Mouse (Mus musculus) forebrain, postnatal 0 days (tissue): Measurements from ENCODE around the gene 3110040M04Rik. TPM values are rescaled to one million over a fixed set of nuclear protein-coding genes. Genes with fewer than 3 reads are reported as not detected.

Source experiments
- ATAC-seq: fragments of 200-750 bp; cut with Nextera tagmentation; 2 replicates; pipeline ENCODE4 v1.8.0; 2017; ENCODE audit warnings: mild to moderate bottlenecking, moderate library complexity
- DNase-seq: peaks from one replicate; pipeline ENCODE4 v3.0.0-alpha.2; 2015
- H3K27ac ChIP-seq: fragments of 300-500 bp; sonication (generic); 2 replicates; pipeline ENCODE4 v1.5.1; 2014; ENCODE audit warnings: low read depth, mild to moderate bottlenecking, antibody characterized with exemption, low read length, moderate library complexity, mixed read lengths
- H3K27me3 ChIP-seq: fragments of 300-500 bp; sonication (generic); 2 replicates; pipeline ENCODE4 v1.6.1; 2014; ENCODE audit warnings: mild to moderate bottlenecking, low read length, mixed read lengths; ENCODE audit not compliant: insufficient read depth
- H3K36me3 ChIP-seq: fragments of 300-500 bp; sonication (generic); 2 replicates; pipeline ENCODE4 v1.6.1; 2014; ENCODE audit warnings: mild to moderate bottlenecking, moderate library complexity; ENCODE audit not compliant: insufficient read depth
- H3K4me1 ChIP-seq: fragments of 300-500 bp; sonication (generic); 2 replicates; pipeline ENCODE4 v1.6.1; 2014; ENCODE audit warnings: antibody characterized with exemption; ENCODE audit not compliant: insufficient read depth
- H3K4me2 ChIP-seq: fragments of 300-500 bp; sonication (generic); 2 replicates; pipeline ENCODE4 v1.6.1; 2014; ENCODE audit warnings: low read depth, mild to moderate bottlenecking, moderate library complexity
- H3K4me3 ChIP-seq: fragments of 300-500 bp; sonication (generic); 2 replicates; pipeline ENCODE4 v1.5.1; 2014; ENCODE audit warnings: low read depth, low read length, mixed read lengths
- H3K9ac ChIP-seq: fragments of 300-500 bp; sonication (generic); 2 replicates; pipeline ENCODE4 v1.6.1; 2014; ENCODE audit warnings: mild to moderate bottlenecking
- H3K9me3 ChIP-seq: fragments of 300-500 bp; sonication (generic); 2 replicates; pipeline ENCODE4 v1.6.1; 2016; ENCODE audit warnings: low read length
- CTCF ChIP-seq: sonication (generic); IDR thresholded peaks from 2 replicates; pipeline ENCODE4 v1.5.1; 2016; ENCODE audit warnings: antibody characterized with exemption, control low read depth, low read depth
- WGBS: fragments of 180-500 bp; shearing (Covaris S2); extraction: QIAGEN DNeasy Blood & Tissue Kit; methylation state at CpG from one replicate; pipeline ENCODE4 v1.1.7; 2014; 5-methylcytosine and 5-hydroxymethylcytosine counted together
- polyA plus RNA-seq: library from polyadenylated mRNA; unstranded; fragments of >200 nt; fragmentation: Nextera tagmentation; extraction: Ambion mirVana; gene quantifications from 2 replicates; pipeline ENCODE4 v1.2.1, GENCODE M21; 2015
- total RNA-seq: library from RNA; depleted of rRNA; stranded (reverse); fragments of >200 nt; gene quantifications from 2 replicates; pipeline ENCODE4 v1.2.3, GENCODE M21; 2014

Gene 3110040M04Rik
- total and polyA plus RNA-seq, 2 experiments from 2014 or later: not detected

DNA sequence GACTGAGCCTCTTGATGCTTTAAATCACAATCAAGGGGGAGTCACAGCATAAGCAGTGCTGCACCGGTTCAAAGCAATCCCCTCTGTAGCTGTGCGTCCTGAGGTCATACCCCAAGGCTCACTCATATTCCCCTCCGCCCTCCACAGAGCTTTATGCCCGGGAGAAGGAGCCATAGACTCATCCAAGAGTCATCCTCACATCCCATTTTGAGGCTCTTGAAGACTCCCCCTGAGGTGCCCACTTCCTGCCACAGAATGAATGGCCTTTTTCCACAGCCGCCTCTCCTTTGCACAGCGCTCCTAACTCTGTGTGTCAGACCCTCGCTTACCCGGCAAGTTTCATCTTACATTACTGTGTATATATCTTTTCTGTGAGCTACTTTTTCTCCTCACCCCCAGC, 23.6 kb downstream of the 3110040M04Rik start:
- 86% methylated on average over 8 of the region's 8 CpGs for WGBS
- H3K4me2 ChIP-seq: no peak overlapping the region

DNA sequence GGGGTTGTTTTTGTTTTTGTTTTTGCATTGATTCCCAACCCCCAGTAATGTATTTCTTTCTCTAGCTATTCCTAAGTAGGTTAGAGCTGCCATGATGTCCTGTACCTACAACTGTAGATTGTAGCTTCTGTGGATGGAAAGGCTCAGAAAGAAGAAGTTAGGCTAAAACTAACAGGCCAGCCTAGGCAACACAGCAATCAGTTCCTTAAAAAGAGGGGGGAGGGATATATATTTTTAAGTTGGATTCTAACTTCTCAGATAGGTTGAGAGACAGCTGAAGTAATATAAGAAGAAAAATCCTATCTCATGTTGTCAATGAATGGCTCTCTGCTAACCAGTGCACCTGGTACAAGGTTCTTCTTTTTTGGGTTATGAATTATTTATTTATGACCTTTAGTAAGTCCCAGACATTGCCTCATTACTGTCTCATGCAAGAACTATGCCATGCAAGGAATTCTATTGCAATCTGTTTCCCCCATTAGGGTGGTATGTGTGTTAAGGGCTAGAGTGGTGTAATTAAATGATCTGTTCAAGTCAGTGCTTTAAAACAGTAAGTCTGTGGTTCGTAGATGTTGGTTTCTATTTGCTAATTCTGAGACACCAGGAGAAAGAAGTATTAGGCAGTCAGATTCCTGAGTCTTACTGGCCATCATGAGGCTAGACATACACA, 24.5 kb downstream of the 3110040M04Rik start:
- TF ChIP-seq CTCF: no peak
- H3K4me2 ChIP-seq: no peak overlapping the region
- WGBS: 72% methylated on average over 1 of the region's 1 CpGs

More for the DNA sequence above, 23.6 kb downstream of the 3110040M04Rik start:
- TF ChIP-seq CTCF: no peak
- Histone ChIP-seq H3K36me3 (no peaks in the 10 kb centered on the region), H3K4me1 (no peaks in the 10 kb centered on the region), H3K4me3 (no peak overlapping the region), H3K9me3 (no peaks in the 10 kb centered on the region), H3K27ac (no peak overlapping the region), H3K9ac (no peak overlapping the region), H3K27me3 (no peaks in the 10 kb centered on the region)
- ATAC-seq (no peak), DNase-seq (no peak)

DNA sequence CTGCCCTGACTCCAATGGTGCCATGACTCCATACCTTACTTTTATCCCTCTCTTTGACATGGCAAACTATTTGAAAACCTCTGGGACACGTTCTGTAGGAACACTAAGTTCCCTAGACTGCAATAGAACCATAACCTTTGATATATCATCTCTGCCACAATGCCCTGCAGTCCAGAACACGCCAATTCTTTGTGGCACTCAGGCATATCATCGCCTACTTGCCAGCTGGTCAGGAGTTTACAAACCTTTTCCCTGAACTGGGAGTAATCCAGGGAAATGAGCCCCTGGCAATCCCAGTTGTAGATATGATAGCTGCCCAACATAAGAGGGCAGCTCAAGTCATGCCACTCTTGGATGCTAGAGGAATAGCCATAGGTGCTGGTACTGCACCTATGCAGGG, 28.4 kb downstream of the 3110040M04Rik start:
- Histone ChIP-seq H3K4me2 (no peak overlapping the region), H3K27me3 (no peaks in the 10 kb centered on the region), H3K36me3 (no peaks in the 10 kb centered on the region), H3K4me1 (no peaks in the 10 kb centered on the region), H3K4me3 (no peak overlapping the region), H3K9me3 (peaks cover 3% of the 10 kb centered on the region; the same call in 1 of the 2 replicates), H3K27ac (no peak overlapping the region), H3K9ac (no peak overlapping the region)
- no peak for TF ChIP-seq CTCF
- WGBS: 90% methylated on average over 3 of the region's 3 CpGs
- DNase-seq: no peak
- ATAC-seq: no peak

More for the DNA sequence above, 24.5 kb downstream of the 3110040M04Rik start:
- Histone ChIP-seq H3K27ac (no peak overlapping the region), H3K27me3 (no peaks in the 10 kb centered on the region), H3K4me1 (no peaks in the 10 kb centered on the region), H3K36me3 (no peaks in the 10 kb centered on the region), H3K9ac (no peak overlapping the region), H3K9me3 (no peaks in the 10 kb centered on the region), H3K4me3 (no peak overlapping the region)
- ATAC-seq (no peak), DNase-seq (no peak)

DNA sequence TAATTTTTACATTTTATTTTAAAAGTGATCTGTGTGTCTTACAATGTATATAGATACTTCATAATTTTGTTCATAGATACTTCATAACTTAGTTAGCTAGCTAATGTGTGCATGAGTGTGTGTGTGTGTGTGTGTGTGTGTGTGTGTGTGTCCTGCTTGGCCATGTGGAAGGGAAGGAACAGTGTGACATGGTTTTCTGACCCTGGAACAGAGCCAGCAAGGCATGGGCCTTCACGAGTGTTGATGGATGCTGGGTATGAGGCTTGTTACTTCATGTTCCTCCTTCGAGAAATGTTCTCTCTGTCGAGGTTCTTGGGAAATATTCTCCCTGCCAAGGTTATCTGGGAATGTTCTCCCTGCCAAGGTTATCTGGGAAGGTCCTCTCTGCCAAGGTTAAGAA, 29.8 kb downstream of the 3110040M04Rik start:
- TF ChIP-seq CTCF: no peak
- H3K9ac ChIP-seq: no peak overlapping the region
- H3K4me3 ChIP-seq: no peak overlapping the region
- 85% methylated on average over 3 of the region's 3 CpGs for WGBS
- no peaks in the 10 kb centered on the region for H3K27me3 ChIP-seq
- no peaks in the 10 kb centered on the region for H3K36me3 ChIP-seq
- no peaks in the 10 kb centered on the region for H3K4me1 ChIP-seq
- no peak overlapping the region for H3K4me2 ChIP-seq
- DNase-seq: no peak
- peaks cover 3% of the 10 kb centered on the region; the same call in 1 of the 2 replicates for H3K9me3 ChIP-seq
- no peak overlapping the region for H3K27ac ChIP-seq
- no peak for ATAC-seq

GRCm38 (mm10) chr1:151235574-151235973, 31.7 kb downstream of the 3110040M04Rik start:
- no peaks in the 10 kb centered on the region for H3K27me3 ChIP-seq
- no peak for TF ChIP-seq CTCF
- DNase-seq: no peak
- no peak overlapping the region for H3K9ac ChIP-seq
- no peak overlapping the region for H3K4me3 ChIP-seq
- no peak overlapping the region for H3K27ac ChIP-seq
- no peaks in the 10 kb centered on the region for H3K4me1 ChIP-seq
- ATAC-seq: no peak
- 6% methylated on average over 2 of the region's 2 CpGs for WGBS
- H3K4me2 ChIP-seq: no peak overlapping the region
- no peaks in the 10 kb centered on the region for H3K36me3 ChIP-seq
- peaks cover 8% of the 10 kb centered on the region for H3K9me3 ChIP-seq

- no peaks in the 10 kb centered on the region for H3K36me3 ChIP-seq
- ATAC-seq (peak; percentile 65), DNase-seq (peak; percentile 30)
- peaks cover 8% of the 10 kb centered on the region for H3K9me3 ChIP-seq
- no peak overlapping the region for H3K4me2 ChIP-seq
- H3K27me3 ChIP-seq: no peaks in the 10 kb centered on the region
- no peak overlapping the region for H3K4me3 ChIP-seq
- WGBS: 57% methylated on average over 13 of the region's 13 CpGs
- no peaks in the 10 kb centered on the region for H3K4me1 ChIP-seq
- no peak overlapping the region for H3K9ac ChIP-seq
- TF ChIP-seq CTCF: no peak
- H3K27ac ChIP-seq: 0 out of 2 replicates have a peak overlapping the region, but pooled peaks have one; percentile 9
Measured at GRCm38 (mm10) chr1:151236141-151236930, 32.4 kb downstream of the 3110040M04Rik start.

DNA sequence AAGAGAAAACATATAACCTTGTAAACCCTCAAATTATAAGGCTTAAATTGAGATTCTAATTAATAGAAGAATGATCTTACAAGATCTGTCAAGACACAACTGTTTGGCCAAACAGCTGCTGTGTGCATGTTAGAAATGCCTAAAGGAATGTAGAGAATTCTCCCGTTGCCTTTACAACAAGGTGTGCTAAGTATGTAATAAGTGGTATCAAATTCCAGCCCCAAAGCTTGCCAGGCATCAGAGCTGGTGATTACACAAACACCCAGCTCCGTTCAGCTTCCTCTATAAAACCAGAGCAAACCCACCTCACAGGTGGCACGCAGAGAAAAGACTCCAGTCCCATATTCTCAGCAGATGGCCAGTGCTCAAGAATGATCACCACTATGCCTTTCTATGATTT, 33.9 kb downstream of the 3110040M04Rik start:
- Histone ChIP-seq H3K36me3 (no peaks in the 10 kb centered on the region), H3K9ac (no peak overlapping the region), H3K4me3 (no peak overlapping the region), H3K4me1 (no peaks in the 10 kb centered on the region), H3K9me3 (peaks cover 8% of the 10 kb centered on the region), H3K4me2 (no peak overlapping the region), H3K27ac (no peak overlapping the region), H3K27me3 (no peaks in the 10 kb centered on the region)
- no peak for TF ChIP-seq CTCF
- DNase-seq (no peak), ATAC-seq (no peak)
- WGBS: 88% methylated on average over 3 of the region's 3 CpGs
